Mouse (Mus musculus) midbrain, embryonic 11.5 days (tissue): ENCODE data around the gene Lyrm1. TPM values are rescaled to one million over a fixed set of nuclear protein-coding genes. Genes with fewer than 3 reads are reported as not detected.

ENCODE experiments used
- ATAC-seq: fragments of 200-750 bp; cut with Nextera tagmentation; 2 replicates; pipeline ENCODE4 v1.8.0; 2017; ENCODE audit warnings: moderate TSS enrichment, moderate library complexity; ENCODE audit not compliant: low FRiP score
- DNase-seq: peaks from one replicate; pipeline ENCODE4 v3.0.0; 2015; ENCODE audit warnings: low spot score; ENCODE audit errors: missing footprints
- H3K27ac ChIP-seq: fragments of 300-500 bp; sonication (generic); 2 replicates; pipeline ENCODE4 v1.5.1; 2014; ENCODE audit warnings: low read depth, low read length
- H3K27me3 ChIP-seq: fragments of 300-500 bp; sonication (generic); 2 replicates; pipeline ENCODE4 v1.6.1; 2014; ENCODE audit warnings: mild to moderate bottlenecking, low read length, moderate library complexity, mixed read lengths; ENCODE audit not compliant: control insufficient read depth, insufficient read depth
- H3K36me3 ChIP-seq: fragments of 300-500 bp; sonication (generic); 2 replicates; pipeline ENCODE4 v1.6.1; 2014; ENCODE audit warnings: mild to moderate bottlenecking, low read length, moderate library complexity, mixed read lengths; ENCODE audit not compliant: control insufficient read depth, insufficient read depth
- H3K4me1 ChIP-seq: fragments of 300-500 bp; sonication (generic); 2 replicates; pipeline ENCODE4 v1.6.1; 2014; ENCODE audit warnings: low read length; ENCODE audit not compliant: control insufficient read depth, insufficient read depth
- H3K4me2 ChIP-seq: fragments of 300-500 bp; sonication (generic); 2 replicates; pipeline ENCODE4 v1.6.1; 2014; ENCODE audit warnings: mild to moderate bottlenecking, moderate library complexity
- H3K4me3 ChIP-seq: fragments of 300-500 bp; sonication (generic); 2 replicates; pipeline ENCODE4 v1.5.1; 2014; ENCODE audit warnings: low read depth, low read length
- H3K9ac ChIP-seq: fragments of 300-500 bp; sonication (generic); 2 replicates; pipeline ENCODE4 v1.6.1; 2014; ENCODE audit warnings: low read length
- H3K9me3 ChIP-seq: fragments of 300-500 bp; sonication (generic); 2 replicates; pipeline ENCODE4 v1.6.1; 2016; ENCODE audit warnings: low read length; ENCODE audit not compliant: control insufficient read depth
- WGBS: fragments of 180-500 bp; shearing (Covaris S2); extraction: QIAGEN DNeasy Blood & Tissue Kit; methylation state at CpG from one replicate; pipeline ENCODE4 v1.1.7; 2014; 5-methylcytosine and 5-hydroxymethylcytosine counted together
- polyA plus RNA-seq: library from polyadenylated mRNA; unstranded; fragments of >200 nt; fragmentation: Nextera tagmentation; extraction: Ambion mirVana; gene quantifications from 2 replicates; pipeline ENCODE4 v1.2.1, GENCODE M21; 2014

The Lyrm1 gene
- polyA plus RNA-seq, 1 experiment from 2014 or later, result 13.1 TPM

DNA sequence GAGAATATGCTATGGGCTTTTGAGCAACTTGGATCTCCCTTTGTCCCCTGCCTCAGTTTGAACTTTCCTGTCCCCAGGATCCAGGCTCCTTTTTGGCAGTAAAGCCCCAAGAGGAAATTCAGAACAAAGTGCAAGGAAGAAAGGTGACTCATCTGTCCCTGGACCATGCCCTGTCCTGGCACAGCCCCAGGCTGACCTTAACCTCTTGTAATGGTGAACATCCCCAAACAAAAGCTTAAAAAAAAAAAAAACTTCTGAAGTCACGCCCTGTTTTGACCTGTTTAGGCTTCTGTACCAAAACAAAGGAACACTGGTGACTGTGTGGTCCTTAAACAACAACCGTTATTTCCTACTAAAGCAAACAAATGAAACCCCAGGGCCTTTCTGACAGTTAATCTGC is 45.9 kb downstream of the Lyrm1 start:
- Histone ChIP-seq H3K9me3 (no peaks in the 10 kb centered on the region), H3K4me1 (no peaks in the 10 kb centered on the region), H3K4me2 (no peak overlapping the region), H3K27ac (no peak overlapping the region), H3K27me3 (no peaks in the 10 kb centered on the region), H3K9ac (no peak overlapping the region), H3K36me3 (no peaks in the 10 kb centered on the region), H3K4me3 (no peak overlapping the region)
- DNase-seq, result no peak
- 52% methylated on average over 2 of the region's 2 CpGs for WGBS
- no peak for ATAC-seq

DNA sequence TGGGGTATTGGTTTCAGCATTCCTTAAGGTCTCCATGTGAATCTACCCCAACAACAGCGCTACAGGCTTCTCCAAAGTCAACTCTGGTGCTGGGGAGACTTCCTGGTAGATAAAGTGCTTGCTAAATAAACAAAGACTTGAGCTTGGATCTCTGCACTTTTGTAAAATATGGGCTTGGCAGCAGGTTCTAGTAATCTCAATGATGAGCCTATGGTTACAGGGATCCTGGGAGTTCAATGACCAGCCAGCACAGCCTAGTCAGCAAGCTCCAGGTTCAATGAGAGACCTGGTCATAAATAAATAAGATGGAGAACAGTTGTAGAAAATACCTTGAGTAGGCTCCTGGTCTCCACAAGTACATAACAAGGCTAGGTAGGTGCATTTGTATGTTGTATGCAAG is 58.4 kb downstream of the Lyrm1 start:
- H3K9me3 ChIP-seq, result no peaks in the 10 kb centered on the region
- no peak overlapping the region for H3K4me3 ChIP-seq
- 91% methylated on average over 1 of the region's 1 CpGs for WGBS
- H3K9ac ChIP-seq, result no peak overlapping the region
- H3K4me1 ChIP-seq, result no peaks in the 10 kb centered on the region
- no peaks in the 10 kb centered on the region for H3K36me3 ChIP-seq
- H3K4me2 ChIP-seq, result no peak overlapping the region
- DNase-seq, result no peak
- no peak overlapping the region for H3K27ac ChIP-seq
- ATAC-seq, result no peak
- no peaks in the 10 kb centered on the region for H3K27me3 ChIP-seq

GRCm38 (mm10) chr7:119957421-119957820 is 61.8 kb downstream of the Lyrm1 start:
- no peak overlapping the region for H3K9ac ChIP-seq
- no peaks in the 10 kb centered on the region for H3K9me3 ChIP-seq
- H3K4me3 ChIP-seq, result no peak overlapping the region
- H3K4me2 ChIP-seq, result no peak overlapping the region
- no peaks in the 10 kb centered on the region for H3K4me1 ChIP-seq
- ATAC-seq, result no peak
- no peak for DNase-seq
- H3K36me3 ChIP-seq, result no peaks in the 10 kb centered on the region
- H3K27ac ChIP-seq, result no peak overlapping the region
- no peaks in the 10 kb centered on the region for H3K27me3 ChIP-seq

DNA sequence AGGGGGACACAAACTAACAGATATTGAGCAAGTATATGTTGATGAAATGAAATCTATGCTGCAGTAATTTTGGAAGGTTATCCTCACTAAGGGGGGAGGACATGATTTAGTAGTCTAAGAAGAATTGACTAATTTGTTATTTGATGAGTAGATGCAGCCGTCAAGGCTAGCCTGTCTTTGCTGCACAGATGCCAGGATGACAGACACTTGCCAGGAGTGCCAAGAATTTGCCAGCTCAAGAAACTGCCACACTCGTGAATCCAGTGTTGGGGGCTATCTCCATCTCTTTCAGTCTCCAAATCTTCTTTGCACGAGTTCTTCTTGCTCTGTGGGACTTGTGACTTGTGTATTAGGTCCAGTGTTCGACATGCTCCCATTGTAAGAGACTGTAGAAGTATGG is 63.4 kb downstream of the Lyrm1 start:
- H3K36me3 ChIP-seq, result no peaks in the 10 kb centered on the region
- no peaks in the 10 kb centered on the region for H3K9me3 ChIP-seq
- H3K27ac ChIP-seq, result no peak overlapping the region
- DNase-seq, result no peak
- no peak overlapping the region for H3K9ac ChIP-seq
- 66% methylated on average over 4 of the region's 4 CpGs for WGBS
- H3K4me3 ChIP-seq, result no peak overlapping the region
- no peaks in the 10 kb centered on the region for H3K4me1 ChIP-seq
- H3K27me3 ChIP-seq, result no peaks in the 10 kb centered on the region
- no peak overlapping the region for H3K4me2 ChIP-seq
- ATAC-seq, result no peak

DNA sequence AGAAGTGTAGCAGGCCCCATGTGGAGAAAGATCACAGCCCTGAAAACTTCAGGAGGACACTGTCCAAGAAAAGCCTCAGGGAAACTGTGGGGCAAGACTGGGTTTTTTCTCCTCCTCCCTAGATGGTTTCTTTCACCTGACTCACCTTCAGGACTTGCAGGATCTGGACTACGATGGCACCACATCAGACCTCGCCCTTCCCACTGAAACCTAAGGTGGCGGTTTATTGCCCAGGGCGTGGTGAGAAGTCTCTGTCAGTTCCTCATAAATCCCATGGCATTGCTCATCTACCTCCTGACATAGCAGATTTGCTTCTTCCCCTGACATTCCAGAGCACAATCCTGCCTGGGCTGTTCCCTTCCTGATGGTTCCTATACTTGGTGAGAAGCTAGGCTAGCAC is 63.8 kb downstream of the Lyrm1 start:
- ATAC-seq (no peak), DNase-seq (no peak)
- no peak overlapping the region for H3K9ac ChIP-seq
- H3K36me3 ChIP-seq, result no peaks in the 10 kb centered on the region
- H3K4me1 ChIP-seq, result no peaks in the 10 kb centered on the region
- WGBS, result 93% methylated on average over 4 of the region's 4 CpGs
- no peaks in the 10 kb centered on the region for H3K9me3 ChIP-seq
- no peak overlapping the region for H3K4me3 ChIP-seq
- no peak overlapping the region for H3K27ac ChIP-seq
- H3K27me3 ChIP-seq, result no peaks in the 10 kb centered on the region
- H3K4me2 ChIP-seq, result no peak overlapping the region

DNA sequence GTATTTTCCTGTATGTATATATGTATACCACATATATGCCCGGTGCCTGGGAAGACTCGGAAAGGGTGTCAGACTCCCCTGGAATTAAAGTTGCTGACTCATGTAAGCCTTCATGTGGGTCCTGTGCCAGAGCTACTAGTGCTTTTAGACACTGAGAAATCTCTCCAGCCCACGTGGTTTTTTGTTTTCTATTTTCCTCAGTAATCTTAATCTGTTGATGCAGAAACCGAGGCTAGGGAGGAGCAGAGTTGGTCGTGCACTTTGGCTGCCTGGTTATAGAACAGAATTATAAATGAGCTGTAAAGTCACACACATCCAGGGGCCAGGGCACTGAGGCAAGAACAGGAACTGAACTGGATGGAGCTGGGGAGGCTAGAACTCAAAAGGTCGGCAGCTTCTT is 64.3 kb downstream of the Lyrm1 start:
- Histone ChIP-seq H3K9ac (no peak overlapping the region), H3K27me3 (no peaks in the 10 kb centered on the region), H3K27ac (no peak overlapping the region), H3K9me3 (no peaks in the 10 kb centered on the region), H3K4me3 (no peak overlapping the region), H3K36me3 (no peaks in the 10 kb centered on the region), H3K4me2 (no peak overlapping the region), H3K4me1 (no peaks in the 10 kb centered on the region)
- no peak for ATAC-seq
- no peak for DNase-seq
- 74% methylated on average over 6 of the region's 6 CpGs for WGBS

DNA sequence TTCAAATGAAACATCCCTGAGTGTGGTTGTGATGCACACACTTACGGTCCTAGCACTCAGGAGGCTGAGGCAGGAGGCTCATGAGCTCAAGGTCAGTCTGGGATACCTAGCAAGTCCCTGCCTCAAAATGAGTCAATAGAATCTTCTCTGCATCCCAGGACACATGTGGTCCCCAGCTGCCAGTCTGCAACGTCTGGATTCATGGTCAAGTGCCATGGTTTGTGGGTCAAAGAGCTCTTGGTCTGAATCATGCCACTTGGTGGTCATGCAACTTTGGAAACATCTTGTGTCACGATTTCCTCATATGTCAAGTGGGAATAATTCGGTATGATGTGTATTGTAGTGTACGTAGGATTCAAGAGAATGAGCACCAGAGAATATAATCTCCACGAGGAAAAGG is 64.9 kb downstream of the Lyrm1 start:
- Histone ChIP-seq H3K9ac (no peak overlapping the region), H3K36me3 (no peaks in the 10 kb centered on the region), H3K4me1 (no peaks in the 10 kb centered on the region), H3K27me3 (no peaks in the 10 kb centered on the region), H3K4me3 (no peak overlapping the region), H3K4me2 (no peak overlapping the region), H3K27ac (no peak overlapping the region), H3K9me3 (no peaks in the 10 kb centered on the region)
- ATAC-seq (no peak), DNase-seq (no peak)
- WGBS, result 87% methylated on average over 6 of the region's 6 CpGs

DNA sequence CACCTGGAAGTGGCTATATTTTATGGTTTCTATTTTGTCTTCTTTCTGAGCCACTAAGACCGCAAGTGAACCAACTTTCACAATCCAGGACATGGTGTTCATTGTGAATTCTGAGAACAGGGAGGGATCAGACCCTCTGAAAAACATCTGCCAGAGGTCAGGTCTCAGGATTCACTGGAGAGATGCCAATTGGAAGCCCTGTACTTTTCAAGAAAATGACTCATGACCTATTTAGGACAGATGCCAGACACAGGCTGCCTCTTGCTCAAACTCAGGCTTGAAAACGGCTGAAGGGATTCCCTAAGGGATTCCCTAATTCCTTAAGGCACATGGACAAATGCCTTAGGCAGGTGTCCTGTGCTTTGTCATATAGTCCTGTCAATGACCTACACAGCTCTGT is 65.4 kb downstream of the Lyrm1 start:
- no peak overlapping the region for H3K4me3 ChIP-seq
- WGBS, result 75% methylated on average over 2 of the region's 2 CpGs

DNA sequence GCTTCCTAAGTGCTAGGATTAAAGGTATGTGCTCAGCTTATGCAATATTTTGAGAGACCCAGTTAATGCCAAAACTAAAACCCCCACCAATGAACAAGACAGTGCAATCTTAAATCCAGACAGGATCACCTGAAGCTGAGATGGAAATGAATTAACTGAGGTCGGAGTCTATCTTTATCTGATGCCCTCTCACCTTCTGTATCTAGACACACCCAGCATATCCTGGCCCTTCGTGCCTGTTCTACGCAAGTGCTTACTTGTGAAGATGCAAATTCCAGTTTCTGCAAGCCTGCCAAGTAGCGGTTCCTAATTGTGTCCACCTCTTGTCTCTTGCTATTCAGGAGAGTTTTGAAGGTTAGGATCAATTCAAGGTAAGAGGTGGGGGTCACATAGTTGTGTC is 69.5 kb downstream of the Lyrm1 start:
- Histone ChIP-seq H3K27me3 (no peaks in the 10 kb centered on the region), H3K27ac (no peak overlapping the region), H3K4me3 (no peak overlapping the region), H3K4me1 (no peaks in the 10 kb centered on the region), H3K9me3 (no peaks in the 10 kb centered on the region), H3K36me3 (no peaks in the 10 kb centered on the region), H3K9ac (no peak overlapping the region), H3K4me2 (no peak overlapping the region)
- WGBS, result 96% methylated on average over 4 of the region's 4 CpGs
- ATAC-seq (no peak), DNase-seq (no peak)

More for the DNA sequence above, 65.4 kb downstream of the Lyrm1 start:
- H3K4me1 ChIP-seq, result no peaks in the 10 kb centered on the region
- H3K27me3 ChIP-seq, result no peaks in the 10 kb centered on the region
- ATAC-seq (no peak), DNase-seq (no peak)
- H3K27ac ChIP-seq, result no peak overlapping the region
- H3K9ac ChIP-seq, result no peak overlapping the region
- no peaks in the 10 kb centered on the region for H3K9me3 ChIP-seq
- H3K4me2 ChIP-seq, result no peak overlapping the region
- no peaks in the 10 kb centered on the region for H3K36me3 ChIP-seq
